Mouse (Mus musculus): ENCODE measurements around the gene Pde4c.

The Pde4c gene

GRCm38 (mm10) chr8:70754043-70754870, 30.7 kb downstream of the Pde4c start, which contains the start of gene Rab3a:
TSS of gene Rab3a (plus strand) at chr8:70754679.
- peak; percentile 91 to 96 for DNase-seq

DNA sequence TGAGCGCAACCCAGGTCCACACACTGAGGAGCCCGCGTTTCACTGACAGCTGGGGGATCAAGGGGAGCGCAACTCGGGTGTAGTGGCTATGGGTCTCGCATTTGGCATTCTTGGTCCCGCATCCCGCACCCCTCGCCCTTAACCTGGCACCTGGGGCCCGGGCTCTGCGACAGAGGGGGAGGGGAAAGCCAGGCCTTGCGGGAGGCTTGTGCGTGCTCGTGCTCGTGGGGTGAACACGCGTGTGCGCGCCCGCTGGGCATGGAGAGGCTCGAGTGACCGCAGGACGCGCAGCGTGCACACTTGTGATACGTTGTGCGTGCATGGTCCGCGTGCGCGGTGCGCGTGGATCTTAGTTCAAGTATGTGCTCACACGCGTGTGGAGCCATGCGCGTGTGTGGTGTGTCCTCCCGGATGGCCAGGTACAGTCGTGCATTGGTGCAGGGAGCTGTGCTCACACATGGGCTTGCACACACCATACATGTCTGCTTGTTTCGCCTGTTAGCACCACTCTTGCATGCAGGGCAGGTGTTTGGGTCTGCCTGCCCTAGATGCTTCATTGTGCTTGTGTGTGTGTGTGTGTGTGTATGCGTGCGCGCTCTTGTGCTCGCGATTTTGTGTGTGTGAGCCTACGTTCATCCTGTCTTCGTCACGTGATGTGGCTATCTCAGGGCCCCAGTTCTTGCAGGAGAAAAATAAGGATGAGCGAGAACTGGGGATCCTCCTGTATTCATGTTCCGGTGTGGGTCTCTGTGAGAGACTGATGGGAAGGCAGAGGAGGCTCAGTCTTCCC, 31.5 kb downstream of the Pde4c start:
- peak; percentile 43 to 67 for DNase-seq

GRCm38 (mm10) chr8:70755661-70756475, 32.3 kb downstream of the Pde4c start:
- DNase-seq: peak in 1 of 2 experiments; percentile 28

DNA sequence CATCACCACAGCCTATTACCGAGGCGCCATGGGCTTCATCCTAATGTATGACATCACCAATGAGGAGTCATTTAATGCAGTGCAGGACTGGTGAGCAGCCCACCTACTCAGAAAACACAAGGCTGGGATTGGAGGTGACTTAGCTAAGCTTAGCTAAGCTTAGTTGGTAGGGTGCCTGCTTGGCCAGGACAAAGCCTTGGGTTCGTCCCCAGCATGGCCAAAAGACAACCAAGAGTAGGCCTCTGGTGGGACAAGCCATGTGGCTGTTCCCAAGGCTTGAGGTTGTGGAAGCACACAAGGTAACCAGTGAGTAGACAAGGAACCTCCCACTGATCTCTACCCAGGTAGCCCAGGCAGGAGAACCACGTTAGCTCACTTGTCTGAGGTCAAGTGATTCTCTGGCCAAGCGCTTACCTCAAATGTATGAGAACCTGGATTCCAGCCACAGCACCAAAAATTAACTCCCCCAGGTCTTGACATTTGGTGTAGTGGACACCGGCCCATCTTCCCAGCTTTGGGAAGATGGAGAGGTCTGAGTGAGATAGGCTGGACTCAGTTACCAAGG, 33.0 kb downstream of the Pde4c start:
- peak in 1 of 2 experiments; percentile 10 for DNase-seq

DNA sequence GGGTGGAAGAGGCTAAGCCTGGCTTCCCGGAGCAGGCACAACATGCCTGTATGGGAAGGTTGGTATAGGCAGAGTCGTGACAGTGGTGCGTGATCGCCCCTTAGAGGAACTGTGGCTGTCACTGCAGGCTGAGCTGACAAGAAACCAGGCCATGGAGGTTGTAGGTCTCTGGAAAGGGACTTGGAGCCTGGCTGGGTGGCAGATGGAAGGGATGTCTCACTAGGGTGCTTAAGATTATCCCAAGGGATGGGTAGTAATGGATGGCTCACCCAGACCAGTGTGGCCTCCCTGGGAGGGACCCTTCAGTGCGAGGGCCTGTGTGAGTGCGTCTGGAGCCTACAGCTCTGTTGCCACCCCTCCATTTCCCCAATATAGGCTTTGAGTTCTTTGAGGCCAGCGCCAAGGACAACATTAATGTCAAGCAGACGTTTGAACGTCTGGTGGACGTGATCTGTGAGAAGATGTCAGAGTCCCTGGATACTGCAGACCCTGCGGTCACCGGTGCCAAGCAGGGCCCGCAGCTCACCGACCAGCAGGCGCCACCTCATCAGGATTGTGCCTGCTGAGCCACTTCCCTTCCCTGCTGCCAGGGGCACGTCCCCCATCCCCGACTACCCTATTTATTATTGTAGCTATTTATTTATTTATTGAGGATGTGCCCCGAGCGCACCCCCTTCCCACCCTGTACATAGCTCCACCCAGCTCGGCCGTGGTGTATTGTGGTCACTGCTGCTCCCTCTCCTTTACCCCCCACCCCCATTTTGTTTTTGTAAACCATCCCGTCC, 34.2 kb downstream of the Pde4c start:
- DNase-seq: peak; percentile 1 to 23

- peak in 1 of 2 experiments; percentile 0 for DNase-seq
Observed at GRCm38 (mm10) chr8:70758308-70758615, 34.7 kb downstream of the Pde4c start.

DNA sequence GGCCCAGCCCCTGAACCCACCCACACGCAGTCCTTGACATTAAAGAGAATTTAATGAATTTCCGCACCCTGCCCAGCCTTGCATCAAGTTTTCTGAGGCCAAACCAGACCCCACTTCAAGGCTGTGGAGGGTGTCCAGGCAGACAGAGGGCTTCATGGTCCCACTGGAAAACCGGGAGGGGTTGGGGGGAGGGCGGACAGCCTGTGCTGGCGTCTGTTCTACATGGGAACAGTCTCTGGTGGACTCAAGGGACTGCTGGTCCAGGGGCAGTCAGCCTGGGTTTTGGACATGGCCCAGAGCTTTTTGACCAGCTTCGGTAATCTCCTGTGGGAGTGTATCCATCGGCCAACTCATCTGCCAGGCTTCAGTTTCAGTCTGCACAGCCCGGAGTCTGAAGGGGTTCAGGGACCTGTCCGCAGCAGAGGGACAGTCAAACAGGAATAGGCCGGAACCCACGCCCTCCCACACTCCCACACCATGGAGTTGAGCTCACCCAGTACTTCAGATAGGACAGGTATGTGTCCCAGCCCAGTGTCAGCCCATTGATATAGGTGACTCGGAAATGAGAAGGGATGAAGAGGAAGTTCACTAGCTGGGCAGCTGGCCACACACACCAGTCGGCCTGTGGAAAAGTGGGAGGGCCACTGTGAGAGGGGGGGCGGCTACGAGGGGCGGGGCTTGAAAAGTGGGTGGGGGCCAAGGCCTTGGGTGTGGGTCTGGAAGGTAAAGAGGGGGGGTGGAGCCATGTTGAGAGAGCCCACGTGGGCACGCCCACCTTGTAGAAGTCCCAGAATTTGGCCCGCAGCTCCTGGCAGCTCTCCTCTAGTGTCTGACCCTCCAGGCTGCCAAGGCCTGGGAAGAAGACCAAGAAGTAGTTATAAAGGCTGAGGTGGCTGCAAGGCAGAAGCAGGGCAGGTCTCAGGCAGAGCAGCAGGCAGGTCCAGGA, 35.4 kb downstream of the Pde4c start:
- DNase-seq: peak in 1 of 2 experiments; percentile 17

- no peak for DNase-seq
Observed at GRCm38 (mm10) chr8:70760350-70760749, 36.8 kb downstream of the Pde4c start.

- DNase-seq: peak; percentile 91 to 96
Observed at GRCm38 (mm10) chr8:70760775-70761406, 37.4 kb downstream of the Pde4c start, which contains the start of gene Mpv17l2. TSS of gene Mpv17l2 (minus strand) at chr8:70760946.

DNA sequence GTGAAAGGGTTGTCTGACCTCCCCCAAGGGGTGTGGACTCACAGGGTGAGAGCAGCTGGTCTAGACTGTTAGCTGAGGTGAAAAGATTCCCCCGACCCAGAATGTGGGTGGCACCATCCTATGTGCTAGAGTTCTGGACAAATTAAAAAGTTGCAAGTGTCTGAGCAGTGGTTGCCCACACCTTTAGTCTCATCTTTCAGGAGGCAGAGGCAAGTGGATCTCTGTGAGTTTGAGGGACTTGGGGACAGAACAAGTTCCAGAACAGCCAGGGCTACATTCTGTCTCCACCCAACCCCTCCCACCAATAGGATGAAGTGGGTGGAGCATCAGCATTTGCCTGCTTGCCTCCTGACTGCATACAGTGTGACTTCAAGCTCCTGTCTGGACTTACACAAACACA, 38.6 kb downstream of the Pde4c start:
- no peak for DNase-seq

DNA sequence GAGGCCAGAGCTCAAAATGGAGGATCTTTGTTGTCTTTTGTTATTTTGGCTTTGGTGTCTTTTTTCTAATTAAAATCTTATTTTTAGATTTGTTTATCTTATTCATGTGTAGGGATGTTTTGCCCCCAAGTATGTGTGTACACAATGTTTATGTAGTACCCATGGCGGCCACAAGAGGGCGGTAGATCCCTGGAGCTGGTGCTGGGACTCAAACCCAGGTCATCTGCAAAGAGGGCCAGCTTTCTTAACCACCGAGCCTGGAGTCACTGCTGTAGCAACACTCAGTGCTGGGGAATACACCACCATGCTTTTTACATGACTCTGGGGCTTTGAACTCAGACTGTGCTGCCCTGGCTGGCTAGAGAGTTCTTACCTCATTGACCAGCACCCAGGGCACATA, 39.8 kb downstream of the Pde4c start:
- DNase-seq: peak; percentile 71 to 77

DNA sequence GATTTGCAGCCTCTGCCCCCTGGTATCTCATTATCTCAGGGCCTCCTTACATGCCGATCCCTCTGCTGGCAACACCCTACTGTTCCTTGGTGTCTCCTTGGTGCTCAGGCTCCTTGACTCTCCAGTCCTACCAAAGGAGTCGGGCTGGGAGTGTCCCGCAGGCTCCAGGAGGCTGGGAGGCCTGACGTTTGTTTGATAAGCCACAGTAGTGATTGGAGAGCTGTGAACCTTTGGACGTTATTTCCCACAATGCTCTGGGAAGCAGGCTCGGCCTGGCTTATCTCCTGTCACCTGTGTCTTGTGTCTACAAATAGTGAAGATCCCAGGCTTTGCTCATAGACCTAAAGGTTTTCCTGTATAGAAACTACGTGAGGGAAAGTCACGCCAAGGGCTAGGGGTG, 40.5 kb downstream of the Pde4c start:
- DNase-seq: no peak

DNA sequence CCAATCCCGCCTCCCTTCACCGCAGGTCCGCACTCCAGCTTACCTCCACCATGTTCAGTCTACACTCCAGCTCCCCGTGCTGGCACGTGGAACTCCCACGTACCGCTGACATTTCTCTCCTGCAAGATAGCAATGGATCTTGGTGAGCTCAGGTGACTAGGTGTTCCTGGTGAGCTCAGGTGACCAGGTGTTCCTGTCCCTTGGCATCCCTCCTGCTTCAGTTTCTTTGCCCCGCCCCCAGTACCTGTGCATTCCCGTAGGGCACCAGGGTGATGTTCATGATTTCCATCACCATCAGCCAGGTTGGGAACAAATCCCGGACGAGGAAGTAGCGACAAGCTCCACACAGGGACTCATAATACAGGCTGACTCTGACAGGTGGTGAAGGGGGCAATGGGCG, 41.2 kb downstream of the Pde4c start:
- DNase-seq: peak in 1 of 2 experiments; percentile 28

DNA sequence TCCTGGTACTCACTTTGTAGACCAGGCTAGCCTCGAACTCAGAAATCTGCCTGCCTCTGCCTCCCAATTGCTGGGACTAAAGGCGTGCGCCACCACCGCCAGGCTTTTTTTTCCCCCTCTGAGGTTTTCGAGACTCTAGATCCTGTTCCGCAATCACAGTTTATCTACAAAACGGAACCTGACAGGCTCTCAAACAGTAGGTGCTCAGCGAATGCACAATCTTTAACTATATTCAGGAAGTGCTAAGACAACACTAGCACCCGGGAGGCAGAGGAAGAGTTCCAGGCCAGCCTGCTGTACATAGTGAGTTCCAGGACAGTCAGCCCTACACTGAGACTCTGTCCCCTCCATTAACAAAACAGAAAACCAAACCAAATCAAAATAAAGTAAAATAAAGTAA, 41.8 kb downstream of the Pde4c start:
- DNase-seq: no peak

DNA sequence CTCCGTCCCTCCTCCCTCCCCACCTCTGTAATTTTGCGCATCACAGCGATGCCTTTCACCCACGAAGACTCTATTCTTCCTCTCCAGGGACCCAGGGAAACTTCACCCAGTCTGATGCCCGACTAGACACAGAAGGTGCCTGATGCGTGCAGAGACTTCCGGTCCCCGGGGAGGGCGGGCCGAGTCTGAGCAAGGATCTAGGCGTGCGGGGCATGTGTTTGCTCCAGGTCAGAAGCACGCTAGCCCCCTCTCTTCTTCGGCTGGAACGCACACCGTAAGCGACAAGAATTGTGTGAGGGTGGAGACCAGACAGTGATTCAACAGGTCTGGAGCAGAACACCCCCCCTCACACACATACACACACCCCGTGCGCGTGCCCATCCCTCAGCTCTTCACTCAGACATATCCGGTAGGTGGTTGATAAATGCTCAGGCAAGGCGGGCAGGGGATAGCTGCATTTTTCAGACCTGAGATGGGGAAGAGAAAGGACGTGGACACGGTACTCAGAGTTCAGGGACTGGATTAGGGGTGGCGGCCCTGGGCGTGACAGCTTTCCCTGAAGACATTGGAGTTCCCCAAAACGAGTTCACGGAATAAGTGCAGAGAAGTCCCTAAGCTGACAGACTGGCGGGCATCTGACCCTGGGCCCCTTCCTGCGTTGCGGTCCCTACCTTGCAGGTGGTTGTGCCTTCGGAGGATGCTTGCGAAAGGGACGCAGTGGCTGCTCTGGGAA, 42.5 kb downstream of the Pde4c start:
- peak; percentile 73 for DNase-seq

- DNase-seq: peak; percentile 30 to 57
Observed at GRCm38 (mm10) chr8:70766571-70767440, 43.3 kb downstream of the Pde4c start.

DNA sequence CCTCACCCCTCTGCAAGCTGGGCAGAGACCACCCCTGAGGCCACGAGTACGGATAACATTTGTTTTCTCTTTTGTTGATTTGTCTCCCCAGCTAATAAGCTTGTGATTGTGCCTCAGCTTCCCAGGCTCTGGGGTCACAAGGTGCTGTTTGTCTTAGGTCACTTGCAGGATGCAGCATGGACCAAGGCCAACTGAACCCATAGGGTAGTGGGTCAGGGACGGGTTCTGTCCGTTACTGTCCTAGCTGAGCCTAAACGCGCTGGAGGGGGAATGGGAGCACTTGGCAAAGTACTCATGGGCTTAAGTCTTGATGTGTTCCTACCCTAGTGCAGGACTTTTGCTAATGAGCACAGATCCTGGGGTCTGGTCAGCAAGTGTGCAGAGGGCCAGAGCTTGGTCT, 44.0 kb downstream of the Pde4c start:
- no peak for DNase-seq

DNA sequence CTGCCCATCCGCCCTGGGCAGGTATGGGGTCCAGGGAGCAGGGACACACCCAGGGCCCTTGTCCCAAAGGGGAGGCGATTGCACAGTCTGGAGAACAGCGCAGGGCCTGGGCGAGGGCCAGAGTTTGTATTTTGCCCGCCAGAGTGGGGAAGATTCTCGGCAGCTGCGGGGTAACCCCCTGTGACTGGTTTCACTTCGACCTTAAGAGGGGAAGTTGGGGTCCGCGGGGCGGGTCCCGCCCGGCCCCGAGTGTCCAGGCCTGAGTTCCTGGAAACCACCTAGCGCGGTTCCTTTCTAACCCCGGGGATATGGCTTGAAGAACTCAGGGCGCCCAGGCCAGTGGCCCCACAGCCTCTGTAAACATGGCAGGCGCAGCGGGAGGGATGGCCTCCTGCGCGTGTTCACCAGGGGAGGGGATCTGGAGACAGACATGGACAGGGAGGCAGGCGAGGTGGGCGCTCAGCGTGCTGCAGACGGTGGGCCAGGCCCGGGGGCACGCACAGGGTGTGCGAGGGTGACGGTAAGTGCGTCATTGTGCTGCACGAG, 44.8 kb downstream of the Pde4c start:
- DNase-seq: peak in 1 of 2 experiments; percentile 38

All from thymus, postnatal 36 days (tissue).